Mouse (Mus musculus) stomach, postnatal 0 days (tissue): ENCODE results near the gene Ccdc34.

Experiments
- CTCF ChIP-seq: IDR thresholded peaks from 2 replicates; pipeline ENCODE4 v1.5.1; 2016; ENCODE audit warnings: antibody characterized with exemption, low read depth, mild to moderate bottlenecking, moderate library complexity
- EP300 ChIP-seq: optimal IDR thresholded peaks from 2 replicates; pipeline ENCODE3; 2016; ENCODE audit warnings: antibody characterized with exemption

GRCm38 (mm10) chr2:110168361-110168760, 150.7 kb downstream of the Ccdc34 start:
- no peak for TF ChIP-seq CTCF
- TF ChIP-seq EP300: no peak
